Mouse (Mus musculus): ENCODE measurements at regions not wholly inside any gene's neighbourhood (a gene's known extent, or its start where the extent isn't known, plus 50 kb on each side); places are given as distances from the start of the nearest gene placed in this dataset.

DNA sequence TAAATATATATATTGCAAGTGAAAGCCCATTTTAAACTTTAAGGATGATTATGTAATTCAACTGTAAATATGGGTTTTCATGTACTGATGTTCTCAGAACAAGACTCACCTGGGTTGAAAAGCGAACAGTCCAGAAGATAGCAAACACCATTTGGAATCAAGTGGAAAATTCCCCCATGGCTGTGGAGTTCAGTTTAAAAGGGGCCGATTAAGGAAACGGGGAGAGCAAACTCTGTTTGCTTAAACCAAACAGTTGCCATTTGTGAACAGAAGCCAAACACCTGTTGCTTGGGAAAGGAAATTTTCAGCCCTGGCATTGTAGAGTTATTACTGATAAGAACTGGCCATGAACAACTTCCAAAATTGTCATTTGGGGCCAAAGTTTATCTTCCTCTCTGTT is 126.1 kb downstream of the Tent5c start:
- TF ChIP-seq CEBPB (IDR thresholded peaks at IDR 0.05; ENCODE audit: insufficient read depth, poor library complexity, severe bottlenecking) (no peak), TCF12 (IDR thresholded peaks at IDR 0.05; ENCODE audit: insufficient read depth, poor library complexity, severe bottlenecking) (no peak), MYOD1 (IDR thresholded peaks at IDR 0.05; ENCODE audit: control insufficient read depth in 1 of 3, insufficient read length in 2 of 3, low read depth in 2 of 3) (peak in 2 of 3 experiments; percentile 36 to 44), POLR2AphosphoS2 (IDR thresholded peaks at IDR 0.05; ENCODE audit: insufficient read length, low read depth) (no peak), POLR2A (IDR thresholded peaks at IDR 0.05; ENCODE audit: insufficient read length, low read depth) (no peak), TCF3 (IDR thresholded peaks at IDR 0.05; ENCODE audit: insufficient read length, low read depth) (no peak), E2F4 (IDR thresholded peaks at IDR 0.05; ENCODE audit: insufficient read depth) (no peak), MYOG (IDR thresholded peaks at IDR 0.05; ENCODE audit: control insufficient read depth in 1 of 3, insufficient read depth in 1 of 3, insufficient read length in 2 of 3, low read depth in 2 of 3) (no peak)

Measured in myocyte (in vitro differentiated cells).